Mouse (Mus musculus) B cell, adult 2 months (primary cell): Measurements from ENCODE around the gene Abi1.
"Not testable (repeated sequence)": the region's sequence is repeated elsewhere in the genome, so short reads cannot be mapped to it uniquely, and the experiment has no call there.

Experiments
- DNase-seq, 2 experiments: peaks; one replicate each; pipeline ENCODE4 v3.0.0; 2022

Abi1 gene

DNA sequence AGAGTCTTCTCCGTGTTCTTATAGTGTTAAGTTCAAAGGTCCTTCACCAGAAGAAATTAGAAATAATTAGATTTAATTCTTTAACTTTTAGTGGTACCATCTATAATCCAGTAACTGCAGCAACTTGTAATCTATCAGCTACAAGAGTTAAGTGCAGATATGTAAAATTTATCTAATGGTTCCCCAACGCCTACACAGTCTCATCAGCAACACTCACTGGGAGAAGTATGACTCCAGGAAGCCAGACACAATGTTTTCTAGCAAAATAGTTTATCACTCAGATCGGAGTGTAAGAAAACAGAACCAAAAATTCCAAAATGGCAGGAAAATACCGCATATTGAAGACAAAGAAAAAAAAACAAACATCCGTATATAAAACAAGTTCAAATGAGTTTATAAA, 84.1 kb downstream of the Abi1 start:
- DNase-seq = no peak

- no peak for DNase-seq
Observed at GRCm38 (mm10) chr2:22954278-22954677, 85.8 kb downstream of the Abi1 start.

DNA sequence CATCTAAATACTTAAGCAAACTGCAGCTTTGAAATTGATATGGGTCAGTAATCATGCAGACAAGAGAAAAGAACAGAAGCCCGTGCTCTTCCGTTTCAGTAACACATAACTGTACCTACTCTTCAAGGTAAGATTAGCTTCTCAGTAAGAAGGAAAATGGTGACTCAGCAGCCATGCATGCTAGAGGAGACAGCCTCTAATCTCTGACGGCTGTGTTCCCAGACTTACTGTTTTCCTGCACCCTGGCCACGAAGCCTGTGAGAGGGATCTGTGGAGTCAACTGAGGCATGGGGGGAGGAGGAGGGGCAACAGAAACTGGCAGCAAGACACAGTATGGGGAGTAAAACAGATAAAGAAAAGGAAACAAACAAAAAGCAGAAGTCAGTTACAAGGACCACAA, 90.1 kb downstream of the Abi1 start:
- no peak for DNase-seq

DNA sequence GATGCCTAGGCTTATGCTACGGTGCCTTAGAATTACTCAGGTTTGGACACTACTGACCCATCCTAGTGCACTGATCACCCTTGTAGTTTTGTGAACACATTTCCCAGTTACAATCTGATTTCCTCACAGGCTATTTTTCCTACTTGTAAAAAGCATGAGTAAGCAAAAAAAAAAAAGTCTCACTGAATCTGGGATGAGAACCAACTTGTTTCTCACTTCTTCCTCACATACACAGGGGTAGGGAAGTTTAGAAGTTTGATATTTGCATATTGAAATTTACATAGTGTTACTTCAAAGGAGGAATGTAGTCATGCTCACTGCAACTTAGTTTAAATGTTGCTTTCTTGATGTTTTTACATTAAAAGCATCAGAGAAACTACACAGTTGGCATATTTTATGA, 106.5 kb downstream of the Abi1 start:
- no peak for DNase-seq

DNA sequence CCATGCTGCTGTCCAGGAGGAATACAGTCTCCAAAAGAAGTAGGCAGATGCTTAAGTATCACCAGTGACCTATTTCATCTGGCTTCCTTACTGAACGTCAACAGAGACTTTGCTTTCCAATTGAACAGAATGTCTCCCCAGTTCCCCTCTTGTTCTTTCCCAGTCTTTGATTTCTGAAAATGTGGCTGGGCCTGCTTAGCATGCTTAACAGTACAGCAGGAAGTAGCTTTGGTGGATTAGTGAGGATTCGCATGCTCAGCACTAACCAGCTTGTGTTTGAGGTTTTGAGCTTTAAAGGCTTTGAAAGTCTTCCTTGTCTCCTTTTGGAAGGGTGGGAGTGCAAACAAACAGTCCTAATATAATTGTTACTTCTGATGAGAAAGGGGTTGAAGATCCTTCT, 111.8 kb downstream of the Abi1 start:
- no peak for DNase-seq

GRCm38 (mm10) chr2:22925911-22926310, 114.1 kb downstream of the Abi1 start:
- DNase-seq = not testable (repeated sequence)

DNA sequence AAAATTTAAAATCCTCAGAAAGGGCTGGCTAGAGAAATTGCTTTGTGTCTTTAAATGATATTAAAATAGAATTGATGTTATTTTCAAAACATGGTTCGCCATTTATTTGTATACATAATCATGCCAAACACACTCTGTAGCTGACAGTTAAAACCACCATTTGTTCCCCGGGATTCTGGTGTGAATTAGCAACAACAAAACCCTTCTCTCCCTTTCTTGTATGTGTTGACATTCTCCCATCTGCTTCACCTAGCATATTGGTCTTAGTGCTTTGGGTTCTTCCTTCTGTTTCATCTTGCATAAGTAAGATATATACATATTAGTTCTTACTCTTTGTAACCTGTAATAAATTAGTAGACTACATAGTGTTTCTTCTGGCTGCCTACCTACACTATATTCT, 121.4 kb downstream of the Abi1 start:
- DNase-seq = no peak

DNA sequence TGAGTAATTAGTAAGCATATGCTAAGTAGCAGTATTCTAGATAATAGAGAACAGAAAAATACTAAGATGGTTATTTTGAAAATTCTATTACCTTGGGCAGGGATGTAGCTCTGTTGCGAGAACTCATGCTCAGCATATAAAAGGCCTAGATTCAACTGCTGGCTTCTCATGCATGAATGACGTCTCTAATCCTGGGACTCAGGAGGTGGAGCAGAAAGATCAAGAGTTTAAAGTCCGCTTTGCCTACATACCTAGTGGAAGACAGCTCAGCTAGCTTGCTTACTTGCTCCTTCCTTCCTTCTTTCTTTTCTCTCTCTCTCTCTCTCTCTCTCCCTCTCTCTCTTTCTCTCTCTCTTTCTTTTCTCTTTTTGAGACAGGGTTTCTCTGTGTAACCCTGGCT, 125.6 kb downstream of the Abi1 start:
- DNase-seq = no peak

DNA sequence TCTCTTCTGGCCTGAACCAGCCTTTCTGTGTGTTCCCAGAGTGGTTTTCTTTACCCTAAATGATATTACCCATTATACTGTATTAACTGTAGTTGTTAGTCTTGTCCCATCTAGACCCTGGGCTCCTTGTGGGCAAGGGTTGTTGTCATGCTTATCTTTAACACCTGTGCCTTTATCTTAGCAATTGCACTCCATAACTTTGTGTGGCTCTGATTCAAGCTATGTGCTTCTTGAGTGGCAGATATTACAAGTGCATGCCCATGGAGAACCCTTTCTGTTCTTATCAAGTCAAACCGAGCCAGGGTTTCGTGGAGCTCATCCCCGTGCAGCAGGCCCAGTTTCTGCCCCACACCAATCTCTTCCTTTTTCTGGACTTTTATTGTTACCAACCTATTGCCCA, 136.1 kb downstream of the Abi1 start:
- DNase-seq = no peak

DNA sequence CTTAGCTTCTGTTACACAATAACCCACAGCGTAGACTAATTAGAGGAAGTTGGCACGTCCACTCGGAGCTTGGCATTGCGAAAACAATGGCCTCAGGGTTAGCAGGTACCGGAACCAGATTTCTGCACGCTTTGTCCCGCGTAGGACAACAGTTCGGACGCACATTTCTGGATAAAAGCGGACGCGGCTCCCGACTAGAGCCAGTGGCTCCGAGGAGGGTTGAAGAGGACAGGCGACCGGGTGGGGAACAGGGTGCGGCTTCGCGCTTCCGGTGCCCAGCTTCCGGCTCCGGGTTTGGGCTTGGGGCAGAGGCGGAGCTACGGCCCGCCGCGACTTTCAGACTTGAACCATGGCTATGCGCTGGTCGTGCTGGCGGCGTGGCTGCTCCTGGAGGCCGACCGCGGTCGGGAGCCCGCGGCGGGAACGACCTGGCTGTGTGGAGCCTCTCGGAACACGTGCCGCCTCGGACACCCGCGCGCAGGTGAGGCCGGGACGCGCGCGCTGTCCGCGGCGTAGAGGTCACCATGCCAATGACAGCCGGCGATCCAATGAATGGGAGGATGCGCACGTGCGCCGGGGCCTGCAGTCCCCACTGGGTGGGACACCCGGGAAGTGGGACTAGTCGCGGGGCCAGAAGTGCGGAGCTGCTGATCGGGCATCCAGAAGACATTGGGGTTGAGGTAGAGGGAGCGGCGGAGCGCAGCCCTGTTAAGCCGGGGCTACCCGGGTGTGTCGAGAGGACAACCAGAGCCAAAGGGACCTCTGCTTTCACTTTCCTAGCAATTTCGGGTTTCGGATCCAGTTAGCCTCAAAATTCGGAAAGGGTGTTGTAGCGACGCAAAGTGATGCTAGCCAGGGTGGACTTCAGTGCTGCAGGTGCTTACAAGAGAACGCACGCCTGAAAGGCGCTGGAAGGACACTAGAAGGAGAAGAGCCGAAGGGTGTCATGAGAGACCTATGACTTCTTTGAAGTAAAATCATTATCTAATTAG, 144.5 kb downstream of the Abi1 start, which contains the start of gene Pdss1:
Gene Pdss1, plus strand, starts transcription at position 241 of the 992 bp plus-strand sequence.
- DNase-seq = peak; percentile 89 to 90

- no peak for DNase-seq
Observed at GRCm38 (mm10) chr2:22894932-22895281, 145.1 kb downstream of the Abi1 start.
